Mouse (Mus musculus) kidney, adult 11 months (tissue): ENCODE results near the gene Gm5346.
"Not testable (repeated sequence)": the region's sequence is repeated elsewhere in the genome, so short reads cannot be mapped to it uniquely, and the experiment has no call there.

Source experiments
- DNase-seq: peaks from one replicate; pipeline ENCODE4 v3.0.0; 2022

Gm5346 gene

GRCm38 (mm10) chr8:43627176-43627575 lies at the start of gene Gm5346:
TSS of gene Gm5346 (minus strand) at chr8:43627276.
- DNase-seq, result no peak

- DNase-seq, result no peak
Observed at GRCm38 (mm10) chr8:43616046-43616445, 11.0 kb downstream of the Gm5346 start.

DNA sequence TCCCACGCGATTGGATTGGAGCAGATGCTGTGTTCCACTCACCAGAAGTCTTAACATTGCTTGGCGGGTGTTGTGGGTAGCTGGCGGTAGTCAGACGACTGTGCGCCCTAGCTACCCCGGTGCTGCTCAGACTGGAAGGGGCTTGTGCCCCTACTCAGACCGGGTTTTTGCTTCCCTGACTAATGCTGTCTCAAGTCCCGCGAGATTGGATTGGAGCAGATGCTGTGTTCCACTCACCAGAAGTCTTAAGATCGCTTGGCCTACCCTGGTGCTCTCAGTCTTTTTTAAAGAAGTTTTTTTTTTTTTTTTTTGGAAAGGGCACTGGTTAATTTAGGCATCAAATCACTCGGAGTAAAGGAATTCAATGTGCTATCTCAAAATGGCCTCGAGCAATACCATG lies 23.4 kb downstream of the Gm5346 start:
- not testable (repeated sequence) for DNase-seq

DNA sequence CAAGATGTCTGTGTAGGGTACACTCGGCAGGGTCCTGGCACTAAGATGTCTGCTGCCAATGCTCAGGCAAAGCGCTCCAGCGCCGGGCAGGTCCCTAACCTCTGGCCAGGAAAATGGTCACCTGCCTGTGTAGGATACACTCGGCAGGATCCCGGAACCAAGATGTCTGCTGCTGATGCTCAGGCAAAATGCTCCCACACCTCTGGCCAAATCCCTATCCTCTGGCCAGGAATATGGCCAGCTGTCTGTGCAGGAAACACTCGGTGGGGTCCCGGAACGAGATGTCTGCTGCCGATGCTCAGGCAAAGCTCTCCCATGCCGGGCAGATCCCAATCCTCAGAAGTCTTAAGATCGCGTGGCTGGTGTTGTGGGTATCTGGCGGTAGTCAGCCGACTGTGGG lies 23.9 kb downstream of the Gm5346 start:
- DNase-seq, result not testable (repeated sequence)

DNA sequence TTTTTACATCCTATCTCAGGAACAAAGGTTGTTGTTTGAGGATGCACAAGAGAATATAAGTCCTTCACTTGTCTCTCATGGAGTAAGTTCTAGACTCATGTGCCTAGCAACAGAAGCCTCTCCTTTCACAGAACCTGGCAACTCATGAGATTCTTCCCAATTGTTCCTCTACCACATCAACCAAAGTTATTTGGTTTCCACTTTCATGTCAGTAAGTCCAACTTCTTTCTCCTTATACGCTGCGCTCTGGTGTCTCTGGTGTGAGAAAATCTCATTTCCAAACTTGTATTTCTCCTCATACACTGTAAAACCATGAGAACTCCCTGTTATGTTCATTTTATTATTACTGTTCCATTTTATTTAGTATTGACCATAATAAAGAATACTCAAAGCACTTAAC lies 50.5 kb downstream of the Gm5346 start, which contains the start of gene Adam26a:
Gene Adam26a, minus strand, starts transcription at position 101 of the 400 bp plus-strand sequence.
- DNase-seq, result not testable (repeated sequence)
